Mouse (Mus musculus) limb, embryonic 10.5 days (tissue): ENCODE results near the gene Svs1. TPM values are rescaled to one million over a fixed set of nuclear protein-coding genes. Genes with fewer than 3 reads are reported as not detected.
A peak's percentile ranks its signal among the peaks of the same experiment; 100 is the strongest.

Experiments used
- DNase-seq: peaks from one replicate; pipeline ENCODE4 v3.0.0-alpha.2; 2017; ENCODE audit warnings: low spot score
- H3K27ac ChIP-seq: fragments of 300-500 bp; sonication (generic); 2 replicates; pipeline ENCODE4 v1.5.1; 2016; ENCODE audit warnings: mild to moderate bottlenecking
- H3K27me3 ChIP-seq: fragments of 300-500 bp; sonication (generic); 2 replicates; pipeline ENCODE4 v1.6.1; 2016; ENCODE audit warnings: low read depth, mild to moderate bottlenecking; ENCODE audit not compliant: poor library complexity, severe bottlenecking
- H3K36me3 ChIP-seq: fragments of 300-500 bp; sonication (generic); 2 replicates; pipeline ENCODE4 v1.6.1; 2016; ENCODE audit warnings: mild to moderate bottlenecking, moderate library complexity
- H3K4me1 ChIP-seq: fragments of 300-500 bp; sonication (generic); 2 replicates; pipeline ENCODE4 v1.6.1; 2016
- H3K4me3 ChIP-seq: fragments of 300-500 bp; sonication (generic); 2 replicates; pipeline ENCODE4 v1.5.1; 2016; ENCODE audit warnings: mild to moderate bottlenecking, moderate library complexity
- H3K9me3 ChIP-seq: fragments of 300-500 bp; sonication (generic); replicated peaks from 2 replicates; pipeline ENCODE4 v1.6.1; 2016; ENCODE audit warnings: mild to moderate bottlenecking
- WGBS: fragments of 180-500 bp; shearing (Covaris S2); methylation state at CpG from one replicate; pipeline ENCODE4 v1.1.7; 2016; 5-methylcytosine and 5-hydroxymethylcytosine counted together
- polyA plus RNA-seq: library from polyadenylated mRNA; unstranded; fragments of >200 nt; fragmentation: Nextera tagmentation; extraction: Ambion mirVana; gene quantifications from 2 replicates; pipeline ENCODE4 v1.2.1, GENCODE M21; 2016

The Svs1 gene
- polyA plus RNA-seq, 1 experiment from 2014 or later = not detected

DNA sequence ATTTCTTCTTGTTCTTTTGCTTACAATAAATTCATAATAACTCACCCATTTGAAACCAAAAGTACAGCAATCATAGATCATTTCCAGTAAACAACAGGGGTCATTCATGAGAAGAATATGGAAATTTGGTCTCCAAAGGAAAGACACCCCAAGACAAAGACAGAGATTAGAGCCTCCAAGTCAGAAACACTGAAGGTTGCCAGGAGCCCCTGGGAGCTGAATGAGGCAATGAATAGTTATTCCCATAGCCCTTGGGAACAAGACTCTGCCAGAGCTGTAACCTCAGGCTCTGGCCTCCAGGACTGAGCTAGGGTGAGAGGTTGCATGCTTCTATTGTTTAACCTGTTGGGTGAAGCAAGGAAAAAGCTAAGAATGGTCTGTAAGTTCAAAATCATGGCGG lies 32.7 kb downstream of the Svs1 start:
- WGBS = 97% methylated on average over 1 of the region's 1 CpGs
- DNase-seq = no peak
- no peaks in the 10 kb centered on the region for H3K9me3 ChIP-seq
- H3K27me3 ChIP-seq = no peaks in the 10 kb centered on the region
- H3K4me1 ChIP-seq = peaks cover 4% of the 10 kb centered on the region; the same call in 1 of the 2 replicates
- no peak overlapping the region for H3K27ac ChIP-seq
- H3K4me3 ChIP-seq = no peak overlapping the region
- H3K36me3 ChIP-seq = no peaks in the 10 kb centered on the region

GRCm38 (mm10) chr6:49021141-49022012 lies 34.7 kb downstream of the Svs1 start:
- no peak overlapping the region for H3K4me3 ChIP-seq
- WGBS = 71% methylated on average over 14 of the region's 14 CpGs
- H3K27me3 ChIP-seq = no peaks in the 10 kb centered on the region

GRCm38 (mm10) chr6:49022384-49022783 lies 35.7 kb downstream of the Svs1 start:
- Histone ChIP-seq H3K4me3 (no peak overlapping the region), H3K27me3 (no peaks in the 10 kb centered on the region), H3K36me3 (no peaks in the 10 kb centered on the region), H3K27ac (no peak overlapping the region), H3K9me3 (no peaks in the 10 kb centered on the region), H3K4me1 (peaks cover 4% of the 10 kb centered on the region; the same call in 1 of the 2 replicates)
- no peak for DNase-seq
- 89% methylated on average over 2 of the region's 2 CpGs for WGBS

More at GRCm38 (mm10) chr6:49021141-49022012, 34.7 kb downstream of the Svs1 start:
- no peak overlapping the region for H3K27ac ChIP-seq
- peaks cover 4% of the 10 kb centered on the region; the same call in 1 of the 2 replicates for H3K4me1 ChIP-seq
- H3K9me3 ChIP-seq = no peaks in the 10 kb centered on the region
- DNase-seq = no peak
- H3K36me3 ChIP-seq = no peaks in the 10 kb centered on the region

- H3K4me3 ChIP-seq = no peak overlapping the region
- 84% methylated on average over 10 of the region's 10 CpGs for whole genome bisulfite sequencing
- H3K4me1 ChIP-seq = peaks cover 9% of the 10 kb centered on the region
- no peaks in the 10 kb centered on the region for H3K36me3 ChIP-seq
- no peak overlapping the region for H3K27ac ChIP-seq
- no peaks in the 10 kb centered on the region for H3K9me3 ChIP-seq
- DNase-seq = no peak
- no peaks in the 10 kb centered on the region for H3K27me3 ChIP-seq
Observed at GRCm38 (mm10) chr6:49023315-49023714, 36.7 kb downstream of the Svs1 start.

DNA sequence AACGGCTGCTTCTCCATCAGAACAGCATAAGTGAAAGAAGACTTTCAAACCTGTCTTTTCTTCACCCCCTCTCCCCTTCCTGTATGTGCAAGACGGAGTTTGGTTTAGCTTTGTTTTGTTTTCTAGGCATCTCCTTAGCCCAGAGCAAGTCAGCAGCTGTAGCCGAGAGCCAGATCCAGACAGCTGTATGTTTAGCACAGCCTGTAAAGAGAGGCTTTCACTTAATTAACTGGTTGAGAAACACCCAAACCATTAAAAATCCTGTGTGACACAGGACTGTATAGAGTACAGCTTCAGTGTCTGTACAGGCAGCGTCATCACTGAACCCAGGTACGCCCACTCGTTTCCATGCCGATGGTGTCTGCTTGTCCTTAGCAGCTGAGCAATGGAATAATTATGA lies 38.6 kb downstream of the Svs1 start:
- H3K27me3 ChIP-seq = no peaks in the 10 kb centered on the region
- H3K9me3 ChIP-seq = no peaks in the 10 kb centered on the region
- peaks cover 9% of the 10 kb centered on the region for H3K4me1 ChIP-seq
- DNase-seq = no peak
- no peaks in the 10 kb centered on the region for H3K36me3 ChIP-seq
- 88% methylated on average over 7 of the region's 7 CpGs for WGBS
- no peak overlapping the region for H3K27ac ChIP-seq
- no peak overlapping the region for H3K4me3 ChIP-seq

DNA sequence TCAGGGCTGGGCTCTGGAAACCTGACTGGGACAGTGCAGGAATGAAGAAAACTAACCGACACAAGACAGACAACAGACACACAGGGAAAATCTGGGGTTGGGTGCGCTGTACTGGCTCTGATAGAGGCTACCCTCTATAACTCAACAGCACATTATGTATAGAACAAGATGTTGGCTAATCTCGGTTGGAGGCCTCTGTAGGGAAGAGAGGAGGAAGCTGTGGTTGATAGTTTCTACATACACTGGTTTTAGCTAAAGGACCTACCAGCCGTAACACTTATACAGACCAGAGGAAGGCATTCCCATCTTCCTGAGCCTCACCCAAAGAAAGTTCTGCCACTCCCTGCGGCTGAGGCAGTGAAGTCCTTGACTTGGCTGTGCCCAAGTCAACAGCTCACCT lies 39.8 kb downstream of the Svs1 start:
- no peak overlapping the region for H3K4me3 ChIP-seq
- DNase-seq = no peak
- no peaks in the 10 kb centered on the region for H3K9me3 ChIP-seq
- no peaks in the 10 kb centered on the region for H3K36me3 ChIP-seq
- H3K27me3 ChIP-seq = no peaks in the 10 kb centered on the region
- WGBS = 93% methylated on average over 5 of the region's 5 CpGs
- peaks cover 5% of the 10 kb centered on the region; the same call in 1 of the 2 replicates for H3K4me1 ChIP-seq
- H3K27ac ChIP-seq = no peak overlapping the region

- no peaks in the 10 kb centered on the region for H3K36me3 ChIP-seq
- no peaks in the 10 kb centered on the region for H3K9me3 ChIP-seq
- peaks cover 5% of the 10 kb centered on the region; the same call in 1 of the 2 replicates for H3K4me1 ChIP-seq
- H3K27me3 ChIP-seq = no peaks in the 10 kb centered on the region
- H3K27ac ChIP-seq = no peak overlapping the region
- no peak for DNase-seq
- no peak overlapping the region for H3K4me3 ChIP-seq
- WGBS = 81% methylated on average over 6 of the region's 6 CpGs
Observed at GRCm38 (mm10) chr6:49028019-49028418, 41.4 kb downstream of the Svs1 start.

DNA sequence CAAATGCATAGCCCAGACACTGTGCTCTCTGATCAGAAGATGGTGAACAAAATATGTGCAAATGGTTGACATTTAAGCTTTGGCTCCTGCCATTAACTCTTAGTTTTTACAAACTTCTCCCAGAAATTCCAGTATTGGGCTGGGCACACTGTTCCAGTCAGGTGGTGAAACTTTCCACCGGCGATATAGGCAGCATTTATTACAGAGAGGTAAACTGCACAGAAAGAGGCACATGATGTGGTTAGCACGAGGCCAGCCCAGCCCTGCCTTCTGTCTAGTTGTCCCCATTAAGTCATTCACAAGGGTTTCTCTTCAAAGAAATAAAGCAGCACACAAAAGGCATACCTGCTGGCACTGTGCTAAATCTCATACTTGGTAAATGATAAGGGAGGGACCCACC lies 42.0 kb downstream of the Svs1 start:
- H3K27me3 ChIP-seq = no peaks in the 10 kb centered on the region
- no peaks in the 10 kb centered on the region for H3K36me3 ChIP-seq
- H3K9me3 ChIP-seq = no peaks in the 10 kb centered on the region
- WGBS = 91% methylated on average over 3 of the region's 3 CpGs
- H3K27ac ChIP-seq = no peak overlapping the region
- no peak overlapping the region for H3K4me3 ChIP-seq
- peaks cover 5% of the 10 kb centered on the region; the same call in 1 of the 2 replicates for H3K4me1 ChIP-seq
- no peak for DNase-seq

DNA sequence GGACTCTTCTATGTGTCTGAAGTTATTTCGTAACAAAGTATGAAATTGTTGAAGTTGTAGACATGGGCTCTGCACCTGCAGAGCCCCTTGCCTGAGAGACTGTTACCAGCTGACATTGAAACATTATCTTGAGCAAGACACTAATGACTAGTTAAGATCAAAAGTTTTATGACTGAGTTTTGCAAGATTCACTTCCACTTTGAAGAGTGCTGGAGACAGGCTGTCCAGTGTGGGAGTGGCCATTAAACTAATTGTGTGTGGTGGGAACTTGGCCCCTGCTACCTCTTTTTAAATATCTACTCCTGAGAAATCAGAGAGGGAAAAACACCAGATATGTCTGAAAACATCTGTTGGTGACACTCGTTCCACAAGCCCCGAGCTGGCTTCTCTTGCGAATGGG lies 44.6 kb downstream of the Svs1 start:
- DNase-seq = no peak
- Histone ChIP-seq H3K9me3 (no peaks in the 10 kb centered on the region), H3K36me3 (no peaks in the 10 kb centered on the region), H3K27ac (no peak overlapping the region), H3K4me1 (peaks cover 5% of the 10 kb centered on the region), H3K27me3 (no peaks in the 10 kb centered on the region), H3K4me3 (no peak overlapping the region)
- WGBS = 83% methylated on average over 4 of the region's 4 CpGs

GRCm38 (mm10) chr6:49032783-49033182 lies 46.1 kb downstream of the Svs1 start:
- DNase-seq = no peak
- 86% methylated on average over 4 of the region's 4 CpGs for WGBS
- H3K36me3 ChIP-seq = no peaks in the 10 kb centered on the region
- no peak overlapping the region for H3K27ac ChIP-seq
- H3K4me1 ChIP-seq = peaks cover 16% of the 10 kb centered on the region
- H3K27me3 ChIP-seq = peaks cover 15% of the 10 kb centered on the region
- H3K9me3 ChIP-seq = no peaks in the 10 kb centered on the region
- no peak overlapping the region for H3K4me3 ChIP-seq

GRCm38 (mm10) chr6:49036275-49037267 lies 49.9 kb downstream of the Svs1 start, which contains the start of gene Gpnmb:
Gene Gpnmb (plus strand): TSS chr6:49036546.
- peak; percentile 38 for DNase-seq
- Histone ChIP-seq H3K27ac (no peak within 1 kb of the TSS), H3K4me1 (peaks cover 11% of the 10 kb centered on the region)

DNA sequence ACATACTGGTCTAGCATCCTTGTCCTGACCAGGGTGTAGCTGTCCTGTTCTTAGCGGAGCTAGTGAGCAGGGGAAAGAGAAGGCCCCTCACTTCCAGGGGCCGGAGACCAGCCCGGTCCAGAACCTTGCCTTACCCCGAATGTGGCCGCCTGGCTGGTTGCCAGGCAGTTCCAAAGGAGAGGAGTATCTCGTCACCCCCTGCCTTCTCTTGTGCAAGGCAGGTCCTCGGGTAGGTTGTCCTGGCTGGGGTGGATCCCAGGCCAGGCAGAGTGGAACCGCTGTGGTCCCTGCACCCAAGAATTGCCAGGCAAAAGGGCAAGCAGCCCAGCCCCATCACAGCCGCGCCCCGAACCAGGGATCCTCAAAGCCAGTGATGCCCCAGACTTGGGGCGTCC lies 50.6 kb downstream of the Svs1 start:
- peaks cover 11% of the 10 kb centered on the region for H3K4me1 ChIP-seq
- no peaks in the 10 kb centered on the region for H3K9me3 ChIP-seq
- WGBS = 72% methylated on average over 12 of the region's 12 CpGs
- DNase-seq = no peak
- H3K4me3 ChIP-seq = no peak overlapping the region
- H3K27me3 ChIP-seq = peaks cover 17% of the 10 kb centered on the region
- no peaks in the 10 kb centered on the region for H3K36me3 ChIP-seq
- H3K27ac ChIP-seq = no peak overlapping the region

More at GRCm38 (mm10) chr6:49036275-49037267, 49.9 kb downstream of the Svs1 start, which contains the start of gene Gpnmb:
- H3K27me3 ChIP-seq = peaks cover 17% of the 10 kb centered on the region
- peak within 1 kb of the TSS; percentile 34 for H3K4me3 ChIP-seq
- no peaks in the 10 kb centered on the region for H3K9me3 ChIP-seq
- H3K36me3 ChIP-seq = no peaks in the 10 kb centered on the region
- 42% methylated on average over 28 of the region's 28 CpGs for WGBS
